Mouse (Mus musculus) CH12.LX (cell line): Measurements from ENCODE around the gene Corin.

ENCODE experiments used
- CHD1 ChIP-seq: IDR thresholded peaks from 2 replicates; pipeline ENCODE4 v1.6.1; 2012; ENCODE audit warnings: low read depth, low read length, improper control_type of control experiment, inconsistent platforms
- CHD2 ChIP-seq: IDR thresholded peaks from 2 replicates; pipeline ENCODE4 v1.6.1; 2011; ENCODE audit warnings: low read length, improper control_type of control experiment
- CTCF ChIP-seq, 2 experiments: IDR thresholded peaks in 1 of 2; conservative IDR thresholded peaks in 1 of 2; 2 replicates each; pipeline ENCODE4 v1.5.1; 2011 to 2012; ENCODE audit warnings: low read depth in 2 of 2, low read length in 2 of 2, improper control_type of control experiment in 1 of 2, inconsistent platforms in 1 of 2, mild to moderate bottlenecking in 1 of 2, moderate library complexity in 1 of 2
- E2F4 ChIP-seq: IDR thresholded peaks from 2 replicates; pipeline ENCODE4 v1.6.1; 2011; ENCODE audit warnings: low read depth, low read length, improper control_type of control experiment; ENCODE audit not compliant: insufficient replicate concordance
- IRF4 ChIP-seq: IDR thresholded peaks from 2 replicates; pipeline ENCODE4 v1.6.1; 2014; ENCODE audit warnings: low read depth, mild to moderate bottlenecking, inconsistent platforms, low read length, improper control_type of control experiment
- JUND ChIP-seq: conservative IDR thresholded peaks from 2 replicates; pipeline ENCODE4 v1.6.1; 2011; ENCODE audit warnings: low read depth, low read length, improper control_type of control experiment
- MAFK ChIP-seq: IDR thresholded peaks from 2 replicates; pipeline ENCODE4 v1.6.1; 2011; ENCODE audit warnings: low read length, improper control_type of control experiment; ENCODE audit not compliant: insufficient replicate concordance
- POLR2A ChIP-seq: IDR thresholded peaks from 2 replicates; pipeline ENCODE4 v1.6.1; 2011; ENCODE audit warnings: low read depth, mild to moderate bottlenecking, improper control_type of control experiment, low read length
- RCOR1 ChIP-seq: conservative IDR thresholded peaks from 2 replicates; pipeline ENCODE4 v1.6.1; 2012; ENCODE audit warnings: low read depth, mild to moderate bottlenecking, inconsistent platforms, low read length, improper control_type of control experiment
- UBTF ChIP-seq: IDR thresholded peaks from 2 replicates; pipeline ENCODE4 v1.6.1; 2012; ENCODE audit warnings: low read depth, mild to moderate bottlenecking, inconsistent platforms, low read length, improper control_type of control experiment, moderate library complexity
- ZC3H11A ChIP-seq: IDR thresholded peaks from 2 replicates; pipeline ENCODE4 v1.6.1; 2012; ENCODE audit warnings: low read depth, mild to moderate bottlenecking, inconsistent platforms, low read length, improper control_type of control experiment

DNA sequence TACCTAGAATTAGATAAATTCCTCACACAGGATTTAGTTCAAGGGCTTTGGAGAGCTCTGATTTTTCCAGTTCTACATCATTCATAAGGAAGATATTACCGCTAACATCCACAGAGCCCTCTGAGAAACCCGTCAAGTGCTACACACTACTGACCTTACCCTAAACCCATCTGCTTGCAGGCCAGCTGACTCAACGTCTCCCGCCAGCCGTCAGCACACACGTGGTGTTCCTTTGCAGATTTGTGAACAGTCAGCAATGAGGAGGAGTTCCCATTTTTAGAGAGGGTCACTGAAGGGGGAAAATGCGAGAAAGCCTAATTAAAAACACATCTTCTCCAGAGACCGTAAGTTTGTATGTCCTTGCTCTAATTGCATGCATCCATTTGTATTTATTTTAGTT, 174.8 kb downstream of the Corin start:
- TF ChIP-seq POLR2A: no peak
- no peak for TF ChIP-seq JUND
- no peak for TF ChIP-seq CTCF (conservative IDR thresholded peaks at IDR 0.05 in 1 of 2, IDR thresholded peaks at IDR 0.05 in 1 of 2; ENCODE audit: low read depth in 2 of 2, low read length in 2 of 2)
- no peak for TF ChIP-seq MAFK
- no peak for TF ChIP-seq RCOR1
- TF ChIP-seq UBTF: no peak
- no peak for TF ChIP-seq E2F4
- no peak for TF ChIP-seq CHD2
- no peak for TF ChIP-seq CHD1
- TF ChIP-seq ZC3H11A: no peak
- no peak for TF ChIP-seq IRF4
